Mouse (Mus musculus): ENCODE results near the gene Fcho2.

The Fcho2 gene

DNA sequence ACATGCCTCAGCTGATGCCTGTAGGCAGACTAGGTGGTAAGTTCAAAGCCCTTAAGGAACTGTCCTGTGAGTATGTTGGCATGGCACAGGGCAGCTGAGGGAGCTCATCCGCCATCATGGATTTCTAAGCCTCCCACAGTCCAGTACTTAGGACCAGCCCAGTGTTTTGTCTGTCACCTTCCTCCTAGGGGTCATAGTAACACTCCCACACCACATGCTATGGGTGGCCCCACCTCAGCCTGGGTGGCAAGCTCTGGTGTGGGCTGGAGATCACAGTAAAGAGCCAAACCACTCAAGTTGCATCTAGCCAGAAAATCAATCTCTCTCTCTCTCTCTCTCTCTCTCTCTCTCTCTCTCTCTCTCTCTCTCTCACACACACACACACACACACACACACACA, 136.0 kb downstream of the Fcho2 start:
- DNase-seq (ENCODE audit: low read depth, low spot score) = no peak

DNA sequence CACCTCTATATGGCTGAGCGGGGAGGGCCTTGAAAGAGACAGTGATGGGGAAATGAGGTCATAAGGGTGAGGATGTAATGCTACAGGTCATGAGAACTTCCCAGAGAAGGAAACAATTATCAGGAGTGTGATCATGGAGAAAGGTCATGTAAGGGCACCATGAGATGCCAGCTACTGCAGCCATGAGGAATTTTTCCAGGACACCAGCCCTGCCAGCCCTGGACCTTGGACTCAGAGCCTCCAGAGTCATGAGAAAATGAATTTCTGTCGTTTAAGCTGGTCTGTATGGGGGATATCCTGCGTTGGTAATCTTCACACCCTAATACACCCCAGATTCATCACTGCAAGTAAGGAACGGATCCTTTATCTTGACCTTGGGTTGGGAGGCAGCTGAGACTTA, 141.3 kb downstream of the Fcho2 start:
- DNase-seq (ENCODE audit: low read depth, low spot score) = no peak

Measured in mesoderm, embryonic 11.5 days (tissue).